Comparison of ENCODE assay signal across 9 mouse cellular contexts in genomic region chr4:133050196-133050836, GRCm38 (mm10). TPM values are rescaled to one million over a fixed set of nuclear protein-coding genes. Genes with fewer than 3 reads are reported as not detected.
DNase-seq lines count a peak whose midpoint lies in the region; ATAC-seq and TF ChIP-seq lines count a peak whose summit lies in the region.
"Had no signal": no experiment of that assay in that cellular context is flagged by ENCODE, and none has a peak within 500 bp of the region (broad histone marks: within the 10 kb centered on the region; RNA-seq: fewer than 3 reads in every experiment).

No protein-coding gene starts in this region.

- no peak for TF ChIP-seq CTCF in liver, adult 2 months (IDR thresholded peaks at IDR 0.05; ENCODE audit: low read depth, low read length)

- no peak overlapping the region for H3K4me3 ChIP-seq in liver, adult 2 months (ENCODE audit: insufficient read depth, low read depth, low read length)
- H3K4me3 ChIP-seq in liver, embryonic 11.5 days (ENCODE audit: low read depth, low read length): no peak overlapping the region
- H3K4me3 ChIP-seq in heart, embryonic 11.5 days (ENCODE audit: low read depth, low read length): no peak overlapping the region; the same call in 1 of the 2 replicates
- H3K4me3 ChIP-seq in intestine, embryonic 16.5 days (ENCODE audit: low read length): no peak overlapping the region

- 24% methylated on average over 9 of the region's 9 CpGs for WGBS in liver, adult 2 months
- WGBS in liver, embryonic 11.5 days: 66% methylated on average over 9 of the region's 9 CpGs
- 59% methylated on average over 9 of the region's 9 CpGs for WGBS in heart, embryonic 11.5 days (ENCODE audit: insufficient replicate concordance)
- 70% methylated on average over 9 of the region's 9 CpGs for WGBS in intestine, embryonic 16.5 days

- peak overlapping the region; percentile 10 for H3K9ac ChIP-seq in liver, adult 2 months (ENCODE audit: low read depth, low read length)
- no peak overlapping the region for H3K9ac ChIP-seq in liver, embryonic 11.5 days (ENCODE audit: low read depth, low read length)
- peak overlapping the region; percentile 36 for H3K9ac ChIP-seq in heart, embryonic 11.5 days (ENCODE audit: low read depth, low read length)
- H3K9ac ChIP-seq in intestine, embryonic 16.5 days (ENCODE audit: low read depth, low read length): no peak overlapping the region

- H3K36me3 ChIP-seq in liver, adult 2 months (ENCODE audit: control insufficient read depth, insufficient read depth, low read length): no peaks in the 10 kb centered on the region
- no peaks in the 10 kb centered on the region for H3K36me3 ChIP-seq in liver, embryonic 11.5 days (ENCODE audit: control insufficient read depth, insufficient read depth, low read length)
- H3K36me3 ChIP-seq in heart, embryonic 11.5 days (ENCODE audit: control insufficient read depth, insufficient read depth, low read length): no peaks in the 10 kb centered on the region
- no peaks in the 10 kb centered on the region for H3K36me3 ChIP-seq in intestine, embryonic 16.5 days (ENCODE audit: control insufficient read depth, insufficient read depth, low read length)

- H3K9me3 ChIP-seq in liver, embryonic 11.5 days (ENCODE audit: control insufficient read depth, low read length): no peaks in the 10 kb centered on the region
- H3K9me3 ChIP-seq in heart, embryonic 11.5 days (replicated peaks; ENCODE audit: control insufficient read depth, low read length): no peaks in the 10 kb centered on the region
- no peaks in the 10 kb centered on the region for H3K9me3 ChIP-seq in intestine, embryonic 16.5 days (ENCODE audit: control insufficient read depth, low read length)

- H3K27me3 ChIP-seq in liver, adult 2 months (ENCODE audit: control insufficient read depth, insufficient read depth, low read length): no peaks in the 10 kb centered on the region
- H3K27me3 ChIP-seq in liver, embryonic 11.5 days (replicated peaks; ENCODE audit: control insufficient read depth, insufficient read depth, low read length): no peaks in the 10 kb centered on the region
- H3K27me3 ChIP-seq in heart, embryonic 11.5 days (ENCODE audit: control insufficient read depth, insufficient read depth, low read length): no peaks in the 10 kb centered on the region
- no peaks in the 10 kb centered on the region for H3K27me3 ChIP-seq in intestine, embryonic 16.5 days (replicated peaks; ENCODE audit: control insufficient read depth, insufficient read depth, low read length)

- no peak for TF ChIP-seq POLR2A in liver, adult 2 months (IDR thresholded peaks at IDR 0.05; ENCODE audit: extremely low read depth, insufficient read depth, low read length)

- no peak for ATAC-seq in liver, embryonic 11.5 days (replicated peaks; ENCODE audit: low FRiP score)
- ATAC-seq in heart, embryonic 11.5 days (replicated peaks; ENCODE audit: insufficient number of reproducible peaks, low FRiP score, low TSS enrichment): no peak
- ATAC-seq in intestine, embryonic 16.5 days: peak; percentile 32; the same call in 1 of the 2 replicates
- ATAC-seq in neutrophil, adult 5-6 weeks (ENCODE audit: extremely low read depth, insufficient number of reproducible peaks, low FRiP score, poor library complexity, severe bottlenecking): peak; percentile 2; the same call in 1 of the 2 replicates

- peaks cover 32% of the 10 kb centered on the region for H3K79me2 ChIP-seq in liver, adult 2 months (ENCODE audit: control insufficient read depth, insufficient read depth, low read length)

- H3K4me2 ChIP-seq in liver, embryonic 11.5 days: no peak overlapping the region
- H3K4me2 ChIP-seq in heart, embryonic 11.5 days: peak overlapping the region; percentile 48
- no peak overlapping the region for H3K4me2 ChIP-seq in intestine, embryonic 16.5 days (ENCODE audit: low read depth, low read length)

- H3K27ac ChIP-seq in liver, adult 2 months (replicated peaks; ENCODE audit: insufficient read depth, low read depth, low read length): peak overlapping the region; percentile 65
- no peak overlapping the region for H3K27ac ChIP-seq in liver, embryonic 11.5 days (ENCODE audit: low read depth, low read length)
- H3K27ac ChIP-seq in heart, embryonic 11.5 days (ENCODE audit: low read depth, low read length): peak overlapping the region; percentile 86
- 0 out of 2 replicates have a peak overlapping the region, but pooled peaks have one; percentile 4 for H3K27ac ChIP-seq in intestine, embryonic 16.5 days (ENCODE audit: low read length)

- peak; percentile 91 for DNase-seq in liver, adult 2 months (ENCODE audit: extremely low read depth, low read depth, low spot score)
- no peak for DNase-seq in liver, embryonic 11.5 days (ENCODE audit: low spot score)
- DNase-seq in cerebellum, adult 8-10 months: no peak
- DNase-seq in cerebellum, adult 9-11 months: no peak
- DNase-seq in right cerebral cortex, postnatal 10 days (ENCODE audit: low spot score in 2 of 2): no peak
- DNase-seq: thymus, postnatal 25 days had no signal

- H3K4me1 ChIP-seq in liver, adult 2 months (ENCODE audit: control insufficient read depth, insufficient read depth, low read length): peaks cover 23% of the 10 kb centered on the region
- peaks cover 64% of the 10 kb centered on the region for H3K4me1 ChIP-seq in liver, embryonic 11.5 days (replicated peaks; ENCODE audit: control insufficient read depth, insufficient read depth, low read length)
- peaks cover 90% of the 10 kb centered on the region for H3K4me1 ChIP-seq in heart, embryonic 11.5 days (ENCODE audit: control insufficient read depth, insufficient read depth, low read length)
- peaks cover 95% of the 10 kb centered on the region for H3K4me1 ChIP-seq in intestine, embryonic 16.5 days (ENCODE audit: control insufficient read depth, insufficient read depth, low read length)

RNA-seq across cellular contexts. Expression of gene Ahdc1, which starts 39.3 kb away (rescaled TPM):
- 2.4 and 4.1 TPM in 2 replicates for total RNA-seq in liver, adult 2 months (2014; rRNA removed)
- polyA plus RNA-seq in liver, adult 2 months (2012; rRNA removed): 8.7 and 8.8 TPM in 2 replicates
- 5.1 and 6.1 TPM in 2 replicates for polyA plus RNA-seq in liver, embryonic 11.5 days (2014; fragmentation: Nextera tagmentation; extraction: Ambion mirVana)
- 7.0 and 9.1 TPM in 2 replicates for polyA plus RNA-seq in heart, embryonic 11.5 days (2014; fragmentation: Nextera tagmentation; extraction: Ambion mirVana)
- 5.3 and 5.7 TPM in 2 replicates for polyA plus RNA-seq in intestine, embryonic 16.5 days (2015; fragmentation: Nextera tagmentation; extraction: Ambion mirVana)
- total RNA-seq in neutrophil, adult 5-6 weeks (2017): 9.1 and 13.5 TPM in 2 replicates

Comparison
In these comparisons a context has a peak if more than half of its experiments do, and no peak if none do; other contexts are left out.
1. H3K9ac ChIP-seq: peak in liver, adult 2 months (single experiment) and heart, embryonic 11.5 days (single experiment); none in liver, embryonic 11.5 days (single experiment) and intestine, embryonic 16.5 days (single experiment).
2. ATAC-seq: peak in intestine, embryonic 16.5 days (single experiment) and neutrophil, adult 5-6 weeks (single experiment); none in liver, embryonic 11.5 days (single experiment) and heart, embryonic 11.5 days (single experiment).